Mouse (Mus musculus) heart, postnatal 10 days (tissue): ENCODE results near the gene Dzip1l. TPM values are rescaled to one million over a fixed set of nuclear protein-coding genes. Genes with fewer than 3 reads are reported as not detected.

Source experiments
- DNase-seq, 2 experiments: peaks; one replicate each; pipeline ENCODE4 v3.0.0; 2021
- intact Hi-C: fragments of 180-260 bp; cut with DNase I; formaldehyde crosslinking; loops from one replicate; pipeline ENCODE4 v1.15.1; 2025
- total RNA-seq, 2 experiments: library from RNA; stranded (reverse); gene quantifications; 2 replicates each; pipeline ENCODE4 v1.2.3; 2021

The Dzip1l gene
- total RNA-seq, 2 experiments from 2014 or later = 6.0 to 7.2 TPM

DNA sequence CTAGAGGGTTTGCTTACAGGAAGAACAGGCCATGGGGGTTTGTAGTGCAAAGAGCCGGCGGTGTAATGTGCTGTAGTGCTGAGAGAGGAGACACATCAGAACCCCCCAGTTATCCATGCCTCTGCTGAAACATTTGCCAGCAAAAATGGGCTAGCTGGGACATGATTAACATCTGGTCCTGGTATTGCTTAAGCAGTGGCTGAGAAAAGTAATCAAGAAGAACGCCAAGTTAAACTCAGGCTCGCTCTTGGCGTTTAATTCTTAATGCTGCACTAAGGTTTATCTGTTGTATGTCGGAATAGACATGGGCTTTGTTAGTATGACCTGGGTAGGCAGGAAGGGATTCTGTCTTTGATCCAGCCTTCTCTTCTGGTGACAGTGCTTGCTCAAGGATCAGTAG lies 16.8 kb downstream of the Dzip1l start:
- no peak for DNase-seq
- intact Hi-C loops = no loop called here

DNA sequence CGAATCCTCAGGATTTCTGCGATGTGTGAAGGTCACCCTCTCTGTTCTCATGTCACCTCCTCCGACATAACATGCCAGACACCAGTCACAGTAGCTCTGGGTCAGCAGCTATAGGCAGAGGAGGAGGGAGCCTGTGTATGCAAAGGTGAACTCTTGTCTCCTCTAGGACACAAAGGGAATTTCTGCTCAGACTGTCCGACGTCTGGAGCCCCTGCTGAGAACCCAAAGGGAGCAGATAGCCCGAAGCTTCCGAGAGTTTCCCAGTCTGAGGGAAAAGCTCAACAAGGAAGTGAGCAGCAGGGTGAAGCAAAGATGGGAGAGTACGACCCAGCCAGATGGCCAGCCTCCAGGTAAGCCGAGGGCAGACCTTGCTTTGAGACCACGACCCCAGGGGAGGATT lies 31.5 kb downstream of the Dzip1l start:
- intact Hi-C loops = loop anchor here (10.0 kb wide), 1 partner anchor 196 kb away; no protein-coding TSS in a partner anchor
- DNase-seq = no peak

- no peak for DNase-seq
- intact Hi-C loops = loop anchor here (2.0 to 10.0 kb wide), 2 partner anchors 75 to 197 kb away; no protein-coding TSS in a partner anchor
Measured at GRCm38 (mm10) chr9:99661606-99662166, 32.4 kb downstream of the Dzip1l start.

GRCm38 (mm10) chr9:99662406-99662805 lies 33.1 kb downstream of the Dzip1l start:
- DNase-seq = peak; percentile 58 to 79

DNA sequence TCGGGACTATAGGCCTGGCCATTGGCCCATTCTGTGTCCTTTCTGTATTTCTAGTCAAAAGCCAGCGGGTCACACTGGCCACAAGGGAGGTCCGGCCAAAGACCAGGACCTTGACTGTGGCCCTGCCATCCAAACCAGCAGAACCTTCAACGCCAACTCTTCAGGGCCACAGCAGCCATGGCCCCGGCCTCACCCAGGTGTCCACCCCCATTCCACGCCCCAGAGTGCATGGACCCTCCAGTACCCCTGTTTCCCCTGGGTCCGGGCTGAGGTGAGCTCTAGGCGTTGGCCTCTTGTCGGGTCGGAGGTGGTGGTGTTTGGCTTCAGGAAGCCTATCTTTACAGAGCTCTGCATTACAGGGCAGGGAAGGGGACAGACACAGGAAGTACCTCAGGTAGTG lies 33.6 kb downstream of the Dzip1l start:
- intact Hi-C loops = loop anchor here (2.0 to 10.0 kb wide), 2 partner anchors 76 to 198 kb away; no protein-coding TSS in a partner anchor
- no peak for DNase-seq

More at GRCm38 (mm10) chr9:99662406-99662805, 33.1 kb downstream of the Dzip1l start:
- intact Hi-C loops = loop anchor here (2.0 to 10.0 kb wide), 2 partner anchors 76 to 198 kb away; no protein-coding TSS in a partner anchor

GRCm38 (mm10) chr9:99667596-99667995 lies 38.3 kb downstream of the Dzip1l start:
- intact Hi-C loops = loop anchor here (10.0 kb wide), 1 partner anchor 203 kb away; no protein-coding TSS in a partner anchor
- peak; percentile 51 to 55 for DNase-seq

GRCm38 (mm10) chr9:99671603-99672002 lies 42.3 kb downstream of the Dzip1l start:
- peak in 1 of 2 experiments; percentile 8 for DNase-seq
- intact Hi-C loops = no loop called here

DNA sequence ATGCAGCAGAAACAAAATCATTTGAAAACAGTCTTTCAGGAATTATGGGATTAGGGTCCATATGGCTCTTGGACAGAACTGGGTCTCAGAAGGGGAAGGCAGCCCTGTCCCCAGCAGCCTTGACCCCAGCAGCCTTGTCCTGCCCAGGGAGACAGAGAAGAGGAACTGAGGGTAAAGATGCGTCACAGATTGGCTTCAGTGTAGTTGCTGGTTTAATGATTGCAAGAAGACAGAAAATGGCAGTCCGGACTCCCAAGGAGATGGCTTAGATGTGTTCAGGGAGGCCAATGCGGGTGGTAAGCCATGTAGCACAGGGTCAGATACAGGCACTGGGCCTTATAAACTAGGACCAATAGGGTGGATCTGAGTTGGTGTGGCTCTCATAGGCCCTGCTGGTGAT lies 46.4 kb downstream of the Dzip1l start:
- intact Hi-C loops = no loop called here

DNA sequence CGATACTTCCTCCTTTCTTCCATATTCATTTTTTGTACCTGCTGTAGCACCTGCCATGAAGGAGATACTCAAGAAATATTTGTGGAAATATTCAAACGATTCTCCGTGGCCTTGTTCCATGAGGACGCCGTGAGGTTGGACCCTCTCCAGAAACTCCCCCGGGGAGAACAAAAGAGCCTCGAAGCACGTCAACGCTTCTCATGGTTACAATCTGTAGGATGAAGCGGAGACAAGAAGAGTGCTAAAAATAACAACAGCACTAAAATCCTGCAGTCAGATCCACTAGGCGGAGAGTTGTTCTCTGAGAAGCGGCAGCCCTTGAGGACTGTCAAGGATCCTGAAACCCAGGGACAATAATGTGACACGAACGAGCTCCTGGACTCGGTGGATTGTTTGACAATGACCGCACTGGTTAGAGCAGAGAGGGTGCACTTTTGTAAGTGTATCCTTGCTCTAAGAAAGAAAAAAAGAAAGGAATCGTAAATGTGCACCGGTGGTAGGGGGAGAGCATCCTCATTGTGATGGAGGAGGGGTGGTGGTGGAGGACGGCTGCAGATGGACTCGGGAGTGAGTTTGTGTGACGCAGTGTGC lies 52.8 kb downstream of the Dzip1l start:
- no peak for DNase-seq
- intact Hi-C loops = no loop called here

More for the DNA sequence above, 46.4 kb downstream of the Dzip1l start:
- no peak for DNase-seq

GRCm38 (mm10) chr9:99685061-99685521 lies 55.8 kb downstream of the Dzip1l start:
- intact Hi-C loops = no loop called here
- DNase-seq = no peak

- intact Hi-C loops = no loop called here
- no peak for DNase-seq
Measured at GRCm38 (mm10) chr9:99685536-99686231, 56.4 kb downstream of the Dzip1l start.

DNA sequence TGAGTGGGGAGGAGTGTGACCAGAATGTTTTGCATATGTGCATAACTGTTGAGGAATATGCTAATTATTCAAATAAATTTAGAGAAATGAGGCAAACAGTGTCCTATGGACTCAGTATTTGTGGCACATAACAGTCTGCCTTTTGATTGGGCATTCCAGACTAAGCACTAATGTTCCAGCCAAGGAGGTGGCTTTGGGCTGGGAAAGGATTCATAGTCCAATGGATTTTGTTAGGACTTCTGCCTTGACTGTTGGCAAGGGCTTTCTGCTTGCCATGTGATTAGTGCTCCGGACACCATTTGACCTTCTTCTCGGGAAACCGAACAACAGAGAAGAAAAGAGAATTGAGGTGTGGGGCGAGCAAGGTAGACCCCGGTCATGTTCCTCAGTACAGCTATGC lies 60.5 kb downstream of the Dzip1l start:
- intact Hi-C loops = no loop called here
- no peak for DNase-seq

GRCm38 (mm10) chr9:99690386-99690785 lies 61.1 kb downstream of the Dzip1l start:
- no peak for DNase-seq
- intact Hi-C loops = no loop called here

DNA sequence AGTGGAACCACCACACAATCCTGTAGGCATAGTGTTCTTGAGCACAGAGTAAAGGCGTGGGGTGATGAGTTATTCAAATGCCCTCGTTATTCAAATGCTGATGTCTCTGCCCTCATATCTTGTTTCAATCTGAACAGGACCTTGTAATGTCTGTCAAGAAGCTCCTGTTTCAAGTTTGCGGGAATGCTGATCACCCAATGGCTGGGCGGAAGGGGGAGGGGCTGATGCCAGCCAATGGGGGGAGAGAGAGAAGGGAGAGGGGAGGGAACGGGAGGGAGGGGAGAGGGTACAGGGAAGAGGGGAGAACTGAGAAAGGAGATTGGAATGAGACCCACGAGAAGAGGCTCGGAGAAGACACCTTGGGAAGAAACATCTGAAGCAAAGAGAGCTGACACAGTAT lies 65.7 kb downstream of the Dzip1l start:
- DNase-seq = no peak
- intact Hi-C loops = no loop called here

GRCm38 (mm10) chr9:99699752-99700389 lies 70.6 kb downstream of the Dzip1l start:
- intact Hi-C loops = no loop called here

GRCm38 (mm10) chr9:99701187-99701586 lies 71.9 kb downstream of the Dzip1l start:
- intact Hi-C loops = no loop called here
- DNase-seq = no peak

More at GRCm38 (mm10) chr9:99699752-99700389, 70.6 kb downstream of the Dzip1l start:
- DNase-seq = no peak

DNA sequence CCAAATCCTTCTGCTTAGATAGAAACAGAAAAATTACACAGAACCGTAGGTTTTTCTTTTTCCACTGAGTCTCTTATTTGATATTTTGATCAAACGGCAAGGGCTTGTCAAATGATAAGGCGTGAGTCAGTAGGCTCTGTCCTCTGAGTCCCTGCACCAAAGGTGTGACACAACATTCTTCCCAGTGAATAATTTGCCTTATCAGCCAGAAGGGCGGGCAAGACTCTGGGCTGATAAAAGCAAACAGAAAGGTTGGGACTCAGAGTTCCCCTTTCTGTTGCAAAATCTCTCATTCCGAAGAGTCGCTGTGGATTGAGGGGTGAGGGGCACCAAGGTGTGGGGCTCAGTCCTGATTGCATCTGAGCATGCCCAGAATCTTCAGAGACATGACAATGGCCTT lies 72.9 kb downstream of the Dzip1l start:
- DNase-seq = no peak
- intact Hi-C loops = no loop called here

GRCm38 (mm10) chr9:99703711-99704110 lies 74.4 kb downstream of the Dzip1l start:
- no peak for DNase-seq
- intact Hi-C loops = no loop called here

DNA sequence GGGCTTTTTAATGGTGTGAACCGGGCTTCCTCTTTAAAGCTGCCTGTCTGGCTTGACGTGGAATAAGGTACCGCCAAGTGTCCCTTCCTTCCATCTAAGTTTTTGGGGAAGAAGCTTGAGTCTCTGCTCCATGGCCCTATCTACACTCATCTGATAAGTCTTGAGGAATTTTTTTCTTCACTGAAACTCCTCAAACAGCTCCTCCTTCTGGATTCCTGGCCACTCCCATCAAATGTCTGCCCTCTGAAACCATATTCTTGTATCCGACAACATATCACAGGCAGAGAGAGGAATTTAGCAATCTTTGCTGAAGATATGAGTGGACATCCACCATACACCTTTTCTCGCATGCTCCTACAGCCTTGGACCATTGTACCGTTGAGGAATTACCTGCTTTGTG lies 77.0 kb downstream of the Dzip1l start:
- DNase-seq = no peak
- intact Hi-C loops = no loop called here

- intact Hi-C loops = no loop called here
- no peak for DNase-seq
Measured at GRCm38 (mm10) chr9:99707425-99708126, 78.3 kb downstream of the Dzip1l start.
